Mouse (Mus musculus) ES-Bruce4 (cell line): ENCODE data around the gene 1700067P10Rik.

Experiments
- CTCF ChIP-seq: IDR thresholded peaks from one replicate; pipeline ENCODE4 v1.8.1; 2011; ENCODE audit warnings: low read depth, low read length
- POLR2A ChIP-seq: IDR thresholded peaks from one replicate; pipeline ENCODE4 v1.8.1; 2011; ENCODE audit warnings: low read length; ENCODE audit not compliant: insufficient read depth

GRCm38 (mm10) chr17:48089019-48089418 is at the start of gene 1700067P10Rik:
- TF ChIP-seq CTCF: no peak
- no peak for TF ChIP-seq POLR2A
